11 mouse cellular contexts compared by ENCODE assay signal in genomic region chr17:25783861-25784574, GRCm38 (mm10). TPM values are rescaled to one million over a fixed set of nuclear protein-coding genes. Genes with fewer than 3 reads are reported as not detected.
DNase-seq lines count a peak whose midpoint lies in the region; ATAC-seq and TF ChIP-seq lines count a peak whose summit lies in the region.
"Had no signal": no experiment of that assay in that cellular context is flagged by ENCODE, and none has a peak within 500 bp of the region (broad histone marks: within the 10 kb centered on the region; RNA-seq: fewer than 3 reads in every experiment).

No protein-coding gene starts in this region.

- ATAC-seq in midbrain, embryonic 11.5 days (ENCODE audit: low FRiP score): no peak
- ATAC-seq in monocyte, adult 5-6 weeks (replicated peaks; ENCODE audit: insufficient number of reproducible peaks, low FRiP score, low TSS enrichment, poor library complexity, severe bottlenecking): no peak

- peak overlapping the region; percentile 57 for H3K4me2 ChIP-seq in midbrain, embryonic 11.5 days

- TF ChIP-seq POLR2A in bone marrow, adult 2 months (IDR thresholded peaks at IDR 0.05; ENCODE audit: borderline replicate concordance, control insufficient read depth, low read depth, low read length): peak; percentile 20; the same call in 1 of the 2 replicates

- no peak for DNase-seq in heart, embryonic 10.5 days (ENCODE audit: low spot score)
- DNase-seq in heart, adult 8-10 months (ENCODE audit: low spot score): no peak
- DNase-seq in hindbrain, embryonic 10.5 days (ENCODE audit: low spot score): no peak
- no peak for DNase-seq in midbrain, embryonic 11.5 days (ENCODE audit: low spot score, missing footprints)
- no peak for DNase-seq in adrenal gland, postnatal 10 days
- no peak for DNase-seq in frontal cortex, postnatal 36 days (ENCODE audit: low spot score in 2 of 2)
- DNase-seq: embryo, embryonic 11 days; right cerebral cortex, postnatal 14 days had no signal

- no peak for TF ChIP-seq CTCF in bone marrow, adult 2 months (IDR thresholded peaks at IDR 0.05; ENCODE audit: control insufficient read depth, insufficient read depth, low read length)

- peaks cover 26% of the 10 kb centered on the region for H3K4me1 ChIP-seq in heart, embryonic 10.5 days
- H3K4me1 ChIP-seq in bone marrow, adult 2 months (ENCODE audit: control insufficient read depth, insufficient read depth, low read length): peaks cover 2% of the 10 kb centered on the region
- H3K4me1 ChIP-seq in hindbrain, embryonic 10.5 days (replicated peaks): peaks cover 39% of the 10 kb centered on the region
- peaks cover 18% of the 10 kb centered on the region for H3K4me1 ChIP-seq in midbrain, embryonic 11.5 days (ENCODE audit: control insufficient read depth, insufficient read depth, low read length)

- 87% methylated on average over 15 of the region's 15 CpGs for WGBS in heart, embryonic 10.5 days
- WGBS in bone marrow, adult 2 months: 65% methylated on average over 15 of the region's 15 CpGs
- WGBS in hindbrain, embryonic 10.5 days: 87% methylated on average over 15 of the region's 15 CpGs
- 88% methylated on average over 15 of the region's 15 CpGs for WGBS in midbrain, embryonic 11.5 days

- peak overlapping the region; percentile 89 for H3K9ac ChIP-seq in midbrain, embryonic 11.5 days (ENCODE audit: low read length)

- H3K36me3 ChIP-seq in heart, embryonic 10.5 days: peaks cover 70% of the 10 kb centered on the region
- H3K36me3 ChIP-seq in hindbrain, embryonic 10.5 days: peaks cover 75% of the 10 kb centered on the region
- peaks cover 20% of the 10 kb centered on the region for H3K36me3 ChIP-seq in midbrain, embryonic 11.5 days (ENCODE audit: control insufficient read depth, insufficient read depth, low read length)

- H3K27ac ChIP-seq in heart, embryonic 10.5 days: peak overlapping the region; percentile 91; the same call in 1 of the 2 replicates
- no peak overlapping the region for H3K27ac ChIP-seq in bone marrow, adult 2 months (ENCODE audit: control insufficient read depth, insufficient read depth, low read depth, low read length, poor library complexity)
- peak overlapping the region; percentile 97 for H3K27ac ChIP-seq in hindbrain, embryonic 10.5 days
- no peak overlapping the region; the same call in 1 of the 2 replicates for H3K27ac ChIP-seq in midbrain, embryonic 11.5 days (ENCODE audit: low read depth, low read length)

- no peaks in the 10 kb centered on the region for H3K9me3 ChIP-seq in heart, embryonic 10.5 days
- no peaks in the 10 kb centered on the region for H3K9me3 ChIP-seq in hindbrain, embryonic 10.5 days
- H3K9me3 ChIP-seq in midbrain, embryonic 11.5 days (ENCODE audit: control insufficient read depth, low read length): no peaks in the 10 kb centered on the region

- H3K4me3 ChIP-seq in heart, embryonic 10.5 days: peak overlapping the region; percentile 70
- H3K4me3 ChIP-seq in bone marrow, adult 2 months (replicated peaks; ENCODE audit: control insufficient read depth, low read depth, low read length): no peak overlapping the region
- peak overlapping the region; percentile 75 for H3K4me3 ChIP-seq in hindbrain, embryonic 10.5 days
- H3K4me3 ChIP-seq in midbrain, embryonic 11.5 days (ENCODE audit: low read depth, low read length): peak overlapping the region; percentile 66

- no peaks in the 10 kb centered on the region for H3K27me3 ChIP-seq in heart, embryonic 10.5 days (ENCODE audit: insufficient read depth, poor library complexity, severe bottlenecking)
- no peaks in the 10 kb centered on the region for H3K27me3 ChIP-seq in hindbrain, embryonic 10.5 days (ENCODE audit: insufficient read depth, poor library complexity, severe bottlenecking)
- no peaks in the 10 kb centered on the region for H3K27me3 ChIP-seq in midbrain, embryonic 11.5 days (ENCODE audit: control insufficient read depth, insufficient read depth, low read length)

RNA-seq across cellular contexts. Expression of gene Haghl, which starts 1.5 kb away (rescaled TPM):
- polyA plus RNA-seq in heart, embryonic 10.5 days (2016; fragmentation: Nextera tagmentation; extraction: Ambion mirVana): 58.0 and 63.8 TPM in 2 replicates
- 10 to 100 TPM in 3 of 4 experiments, 1 to 10 TPM in 1; 8.5 to 18.4 (median 12.1) TPM for total RNA-seq in heart, adult 8-10 months (2022)
- polyA plus RNA-seq in bone marrow, adult 2 months (2011; ENCODE audit: insufficient read depth, insufficient read length, low replicate concordance, missing spikeins): 26.2 and 45.8 TPM in 2 replicates
- 68.1 and 88.5 TPM in 2 replicates for polyA plus RNA-seq in hindbrain, embryonic 10.5 days (2016; fragmentation: Nextera tagmentation; extraction: Ambion mirVana)
- polyA plus RNA-seq in midbrain, embryonic 11.5 days (2014; fragmentation: Nextera tagmentation; extraction: Ambion mirVana): 76.4 and 77.1 TPM in 2 replicates
- total RNA-seq in adrenal gland, postnatal 10 days (2021): 10 to 100 TPM; 22.5 to 35.3 TPM
- total RNA-seq in monocyte, adult 5-6 weeks (2017): 16.0 to 49.1 TPM (median 25.3 TPM) in 3 replicates

RNA-seq across cellular contexts. Expression of gene Ccdc78, which starts 2.4 kb away (rescaled TPM):
- polyA plus RNA-seq in heart, embryonic 10.5 days (2016; fragmentation: Nextera tagmentation; extraction: Ambion mirVana): 0.18 and 0.37 TPM in 2 replicates
- total RNA-seq in heart, adult 8-10 months (2022): under 1 TPM in 1 of 4 experiments, not detected in 3; 0.38 TPM
- polyA plus RNA-seq in bone marrow, adult 2 months (2011; ENCODE audit: insufficient read depth, insufficient read length, low replicate concordance, missing spikeins): not detected in 2 replicates
- polyA plus RNA-seq in hindbrain, embryonic 10.5 days (2016; fragmentation: Nextera tagmentation; extraction: Ambion mirVana): 0.95 and 1.2 TPM in 2 replicates
- polyA plus RNA-seq in midbrain, embryonic 11.5 days (2014; fragmentation: Nextera tagmentation; extraction: Ambion mirVana): 0.11 and 0.34 TPM in 2 replicates
- not detected for total RNA-seq in adrenal gland, postnatal 10 days (2021)
- not detected in 3 replicates for total RNA-seq in monocyte, adult 5-6 weeks (2017)

RNA-seq across cellular contexts. Expression of gene Fam173a, which starts 8.7 kb away (rescaled TPM):
- polyA plus RNA-seq in heart, embryonic 10.5 days (2016; fragmentation: Nextera tagmentation; extraction: Ambion mirVana): 74.5 and 74.9 TPM in 2 replicates
- 10 to 100 TPM; 40.7 to 49.9 (median 44.9) TPM for total RNA-seq in heart, adult 8-10 months (2022)
- 33.4 and 149 TPM in 2 replicates for polyA plus RNA-seq in bone marrow, adult 2 months (2011; ENCODE audit: insufficient read depth, insufficient read length, low replicate concordance, missing spikeins)
- polyA plus RNA-seq in hindbrain, embryonic 10.5 days (2016; fragmentation: Nextera tagmentation; extraction: Ambion mirVana): 68.1 and 76.0 TPM in 2 replicates
- polyA plus RNA-seq in midbrain, embryonic 11.5 days (2014; fragmentation: Nextera tagmentation; extraction: Ambion mirVana): 69.1 and 71.4 TPM in 2 replicates
- 10 to 100 TPM; 63.1 to 76.4 TPM for total RNA-seq in adrenal gland, postnatal 10 days (2021)
- 30.7 to 53.7 TPM (median 38.7 TPM) in 3 replicates for total RNA-seq in monocyte, adult 5-6 weeks (2017)

RNA-seq across cellular contexts. Expression of gene Narfl, which starts 10.4 kb away (rescaled TPM):
- polyA plus RNA-seq in heart, embryonic 10.5 days (2016; fragmentation: Nextera tagmentation; extraction: Ambion mirVana): 33.5 and 36.0 TPM in 2 replicates
- total RNA-seq in heart, adult 8-10 months (2022): 10 to 100 TPM; 43.8 to 48.8 (median 46.6) TPM
- 11.8 and 17.0 TPM in 2 replicates for polyA plus RNA-seq in bone marrow, adult 2 months (2011; ENCODE audit: insufficient read depth, insufficient read length, low replicate concordance, missing spikeins)
- polyA plus RNA-seq in hindbrain, embryonic 10.5 days (2016; fragmentation: Nextera tagmentation; extraction: Ambion mirVana): 25.3 and 25.7 TPM in 2 replicates
- polyA plus RNA-seq in midbrain, embryonic 11.5 days (2014; fragmentation: Nextera tagmentation; extraction: Ambion mirVana): 22.2 and 23.4 TPM in 2 replicates
- 10 to 100 TPM; 31.9 to 39.7 TPM for total RNA-seq in adrenal gland, postnatal 10 days (2021)
- total RNA-seq in monocyte, adult 5-6 weeks (2017): 22.3 to 32.1 TPM (median 27.3 TPM) in 3 replicates

RNA-seq across cellular contexts. Expression of gene AC134908.4, which starts 11.4 kb away (rescaled TPM):
- 0.99 TPM in 1 of 2 replicates, not detected in the other for polyA plus RNA-seq in heart, embryonic 10.5 days (2016; fragmentation: Nextera tagmentation; extraction: Ambion mirVana)
- total RNA-seq in heart, adult 8-10 months (2022): 1 to 10 TPM in 1 of 4 experiments, under 1 TPM in 1, not detected in 2; 0.72 to 1.8 TPM
- polyA plus RNA-seq in bone marrow, adult 2 months (2011; ENCODE audit: insufficient read depth, insufficient read length, low replicate concordance, missing spikeins): 4.6 TPM in 1 of 2 replicates, not detected in the other
- polyA plus RNA-seq in hindbrain, embryonic 10.5 days (2016; fragmentation: Nextera tagmentation; extraction: Ambion mirVana): 3.4 and 4.5 TPM in 2 replicates
- polyA plus RNA-seq in midbrain, embryonic 11.5 days (2014; fragmentation: Nextera tagmentation; extraction: Ambion mirVana): not detected in 2 replicates
- under 1 TPM in 1 of 2 experiments, not detected in 1; 0.48 TPM for total RNA-seq in adrenal gland, postnatal 10 days (2021)
- not detected in 3 replicates for total RNA-seq in monocyte, adult 5-6 weeks (2017)
- total RNA-seq: ES-E14 had no signal

Comparison
In these comparisons a context has a peak if more than half of its experiments do, and no peak if none do; other contexts are left out.
1. H3K27ac ChIP-seq: peak in heart, embryonic 10.5 days (single experiment) and hindbrain, embryonic 10.5 days (single experiment); none in bone marrow, adult 2 months (single experiment) and midbrain, embryonic 11.5 days (single experiment).